Mouse (Mus musculus): ENCODE data around the gene Olfr291.

The Olfr291 gene

GRCm38 (mm10) chr7:84853253-84853652 lies at the start of gene Olfr291:
TSS of gene Olfr291 (plus strand) at chr7:84853553.
- DNase-seq = no peak

GRCm38 (mm10) chr7:84805224-84805623 lies 48.1 kb upstream of the Olfr291 start:
- no peak for DNase-seq

- no peak for DNase-seq
Observed at GRCm38 (mm10) chr7:84806159-84806558, 47.2 kb upstream of the Olfr291 start.

GRCm38 (mm10) chr7:84884530-84884929 lies 31.2 kb downstream of the Olfr291 start:
- no peak for DNase-seq
